Mouse (Mus musculus) liver, postnatal 0 days (tissue): Measurements from ENCODE around the gene Nhsl1.

Experiments
- CTCF ChIP-seq: sonication (generic); IDR thresholded peaks from 2 replicates; pipeline ENCODE4 v1.5.1; 2016; ENCODE audit warnings: antibody characterized with exemption, low read depth
- EP300 ChIP-seq: IDR thresholded peaks from 2 replicates; pipeline ENCODE4 v1.6.1; 2016; ENCODE audit warnings: antibody characterized with exemption, low read depth, mild to moderate bottlenecking

DNA sequence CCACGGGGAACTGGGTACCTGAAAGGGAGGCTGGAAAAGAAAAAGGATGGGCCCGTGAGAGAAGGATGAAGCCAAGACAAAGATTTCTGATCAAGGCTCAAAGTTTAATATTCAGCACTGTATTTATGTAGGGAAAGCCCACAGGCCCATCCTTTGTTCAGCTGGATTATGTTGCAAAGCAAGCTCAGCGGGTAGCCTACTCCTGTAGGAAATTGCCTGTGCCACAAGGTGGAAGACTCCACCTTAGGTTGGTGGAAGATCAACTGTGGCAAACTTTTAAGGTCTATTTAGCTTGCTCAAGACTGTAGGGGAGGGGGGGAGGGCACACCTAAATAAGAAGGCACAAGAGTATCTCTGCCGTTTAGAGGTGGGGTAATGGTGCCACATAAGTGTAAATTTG lies 14.8 kb downstream of the Nhsl1 start:
- TF ChIP-seq CTCF (no peak), EP300 (no peak)
